Mouse (Mus musculus): ENCODE measurements around the gene Fgf12. TPM values are rescaled to one million over a fixed set of nuclear protein-coding genes. Genes with fewer than 3 reads are reported as not detected.

Fgf12 gene
- polyA plus RNA-seq, 2 experiments, result 6.0 to 8.1 TPM

DNA sequence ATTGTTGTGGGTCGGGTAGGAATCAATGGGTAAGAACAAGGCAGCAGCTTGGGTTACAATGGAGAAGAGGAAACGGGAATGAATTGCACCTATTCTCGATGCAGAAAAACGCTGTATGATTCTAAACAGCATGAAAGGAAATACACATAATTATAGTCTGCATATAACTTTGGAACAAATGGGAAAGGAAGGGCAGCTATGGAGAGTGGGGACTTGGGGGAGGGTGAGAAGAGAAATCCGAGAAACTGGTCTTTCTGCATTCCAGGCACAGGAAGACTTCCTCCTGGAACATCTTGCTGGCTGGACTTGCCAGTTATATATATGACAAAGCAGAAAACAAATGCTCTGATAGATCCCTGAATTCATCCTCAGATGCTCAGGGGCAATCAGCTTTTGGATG lies 127.2 kb downstream of the Fgf12 start:
- Histone ChIP-seq H3K4me3 (replicated peaks; ENCODE audit: low read length) (no peak overlapping the region), H3K27me3 (ENCODE audit: control insufficient read depth, insufficient read depth, low read length) (no peaks in the 10 kb centered on the region), H3K36me3 (ENCODE audit: control insufficient read depth, insufficient read depth, low read length) (no peaks in the 10 kb centered on the region), H3K9ac (ENCODE audit: low read depth, low read length, severe bottlenecking) (no peak overlapping the region), H3K27ac (replicated peaks; ENCODE audit: low read depth, low read length) (no peak overlapping the region), H3K4me1 (ENCODE audit: control insufficient read depth, insufficient read depth, low read length) (no peaks in the 10 kb centered on the region), H3K4me2 (replicated peaks; ENCODE audit: low read depth, low read length, severe bottlenecking) (no peak overlapping the region), H3K9me3 (ENCODE audit: control insufficient read depth, low read length) (no peaks in the 10 kb centered on the region)
- DNase-seq (ENCODE audit: low spot score) (no peak), ATAC-seq (ENCODE audit: low FRiP score, low read depth) (no peak)
- TF ChIP-seq POLR2A (IDR thresholded peaks at IDR 0.05; ENCODE audit: borderline replicate concordance, extremely low read depth, insufficient read depth, insufficient read length), result no peak
- WGBS, result 59% methylated on average over 5 of the region's 5 CpGs

- Histone ChIP-seq H3K36me3 (ENCODE audit: control insufficient read depth, insufficient read depth, low read length) (no peaks in the 10 kb centered on the region), H3K4me1 (ENCODE audit: control insufficient read depth, insufficient read depth, low read length) (peaks cover 10% of the 10 kb centered on the region), H3K27ac (replicated peaks; ENCODE audit: low read depth, low read length) (no peak overlapping the region), H3K27me3 (ENCODE audit: control insufficient read depth, insufficient read depth, low read length) (no peaks in the 10 kb centered on the region), H3K4me2 (replicated peaks; ENCODE audit: low read depth, low read length, severe bottlenecking) (no peak overlapping the region), H3K4me3 (replicated peaks; ENCODE audit: low read length) (no peak overlapping the region), H3K9ac (ENCODE audit: low read depth, low read length, severe bottlenecking) (no peak overlapping the region), H3K9me3 (ENCODE audit: control insufficient read depth, low read length) (no peaks in the 10 kb centered on the region)
- DNase-seq (ENCODE audit: low spot score) (no peak), ATAC-seq (ENCODE audit: low FRiP score, low read depth) (peak; percentile 53)
- WGBS, result 75% methylated on average over 3 of the region's 3 CpGs
- TF ChIP-seq POLR2A (IDR thresholded peaks at IDR 0.05; ENCODE audit: borderline replicate concordance, extremely low read depth, insufficient read depth, insufficient read length), result no peak
These were observed 138.5 kb downstream of the Fgf12 start for GRCm38 (mm10) chr16:28614412-28614811.

- Histone ChIP-seq H3K4me2 (replicated peaks; ENCODE audit: low read depth, low read length, severe bottlenecking) (no peak overlapping the region), H3K36me3 (ENCODE audit: control insufficient read depth, insufficient read depth, low read length) (no peaks in the 10 kb centered on the region), H3K9me3 (ENCODE audit: control insufficient read depth, low read length) (no peaks in the 10 kb centered on the region), H3K27ac (replicated peaks; ENCODE audit: low read depth, low read length) (no peak overlapping the region), H3K4me3 (replicated peaks; ENCODE audit: low read length) (no peak overlapping the region), H3K9ac (ENCODE audit: low read depth, low read length, severe bottlenecking) (no peak overlapping the region), H3K4me1 (ENCODE audit: control insufficient read depth, insufficient read depth, low read length) (peaks cover 10% of the 10 kb centered on the region), H3K27me3 (ENCODE audit: control insufficient read depth, insufficient read depth, low read length) (no peaks in the 10 kb centered on the region)
- no peak for TF ChIP-seq POLR2A (IDR thresholded peaks at IDR 0.05; ENCODE audit: borderline replicate concordance, extremely low read depth, insufficient read depth, insufficient read length)
- WGBS, result 2% methylated on average over 3 of the region's 3 CpGs
- ATAC-seq (ENCODE audit: low FRiP score, low read depth) (no peak), DNase-seq (ENCODE audit: low spot score) (peak; percentile 69)
These were observed 141.9 kb downstream of the Fgf12 start for GRCm38 (mm10) chr16:28610940-28611339.

- DNase-seq (ENCODE audit: low spot score) (no peak), ATAC-seq (ENCODE audit: low FRiP score, low read depth) (no peak)
- Histone ChIP-seq H3K4me2 (replicated peaks; ENCODE audit: low read depth, low read length, severe bottlenecking) (no peak overlapping the region), H3K4me3 (replicated peaks; ENCODE audit: low read length) (no peak overlapping the region), H3K27me3 (ENCODE audit: control insufficient read depth, insufficient read depth, low read length) (no peaks in the 10 kb centered on the region), H3K4me1 (ENCODE audit: control insufficient read depth, insufficient read depth, low read length) (no peaks in the 10 kb centered on the region), H3K9ac (ENCODE audit: low read depth, low read length, severe bottlenecking) (no peak overlapping the region), H3K36me3 (ENCODE audit: control insufficient read depth, insufficient read depth, low read length) (no peaks in the 10 kb centered on the region), H3K27ac (replicated peaks; ENCODE audit: low read depth, low read length) (no peak overlapping the region), H3K9me3 (ENCODE audit: control insufficient read depth, low read length) (no peaks in the 10 kb centered on the region)
- TF ChIP-seq POLR2A (IDR thresholded peaks at IDR 0.05; ENCODE audit: borderline replicate concordance, extremely low read depth, insufficient read depth, insufficient read length), result no peak
- 81% methylated on average over 1 of the region's 1 CpGs for WGBS
These were observed 149.7 kb downstream of the Fgf12 start for GRCm38 (mm10) chr16:28603155-28603554.

GRCm38 (mm10) chr16:28601723-28602122 lies 151.1 kb downstream of the Fgf12 start:
- WGBS, result 72% methylated on average over 4 of the region's 4 CpGs
- Histone ChIP-seq H3K4me3 (replicated peaks; ENCODE audit: low read length) (no peak overlapping the region), H3K4me2 (replicated peaks; ENCODE audit: low read depth, low read length, severe bottlenecking) (no peak overlapping the region), H3K4me1 (ENCODE audit: control insufficient read depth, insufficient read depth, low read length) (no peaks in the 10 kb centered on the region), H3K27ac (replicated peaks; ENCODE audit: low read depth, low read length) (no peak overlapping the region), H3K36me3 (ENCODE audit: control insufficient read depth, insufficient read depth, low read length) (no peaks in the 10 kb centered on the region), H3K27me3 (ENCODE audit: control insufficient read depth, insufficient read depth, low read length) (no peaks in the 10 kb centered on the region), H3K9ac (ENCODE audit: low read depth, low read length, severe bottlenecking) (no peak overlapping the region), H3K9me3 (ENCODE audit: control insufficient read depth, low read length) (no peaks in the 10 kb centered on the region)
- ATAC-seq (ENCODE audit: low FRiP score, low read depth) (no peak), DNase-seq (ENCODE audit: low spot score) (no peak)
- TF ChIP-seq POLR2A (IDR thresholded peaks at IDR 0.05; ENCODE audit: borderline replicate concordance, extremely low read depth, insufficient read depth, insufficient read length), result no peak

GRCm38 (mm10) chr16:28596112-28596511 lies 156.8 kb downstream of the Fgf12 start:
- Histone ChIP-seq H3K9ac (ENCODE audit: low read depth, low read length, severe bottlenecking) (no peak overlapping the region), H3K27me3 (ENCODE audit: control insufficient read depth, insufficient read depth, low read length) (no peaks in the 10 kb centered on the region; the same call in 1 of the 2 replicates), H3K4me3 (replicated peaks; ENCODE audit: low read length) (no peak overlapping the region), H3K4me2 (replicated peaks; ENCODE audit: low read depth, low read length, severe bottlenecking) (no peak overlapping the region), H3K4me1 (ENCODE audit: control insufficient read depth, insufficient read depth, low read length) (no peaks in the 10 kb centered on the region), H3K27ac (replicated peaks; ENCODE audit: low read depth, low read length) (no peak overlapping the region), H3K9me3 (ENCODE audit: control insufficient read depth, low read length) (no peaks in the 10 kb centered on the region), H3K36me3 (ENCODE audit: control insufficient read depth, insufficient read depth, low read length) (no peaks in the 10 kb centered on the region)
- DNase-seq (ENCODE audit: low spot score) (no peak), ATAC-seq (ENCODE audit: low FRiP score, low read depth) (no peak)
- no peak for TF ChIP-seq POLR2A (IDR thresholded peaks at IDR 0.05; ENCODE audit: borderline replicate concordance, extremely low read depth, insufficient read depth, insufficient read length)
- 73% methylated on average over 13 of the region's 13 CpGs for WGBS

Measured in limb, embryonic 14.5 days (tissue).